Mouse (Mus musculus) limb, embryonic 12.5 days (tissue): Measurements from ENCODE around the gene Shmt1. TPM values are rescaled to one million over a fixed set of nuclear protein-coding genes. Genes with fewer than 3 reads are reported as not detected.

Source experiments
- ATAC-seq: fragments of 200-750 bp; cut with Nextera tagmentation; 2 replicates; pipeline ENCODE4 v1.8.0; 2017; ENCODE audit warnings: low read depth, moderate TSS enrichment; ENCODE audit not compliant: insufficient number of reproducible peaks, insufficient read depth, low FRiP score, low TSS enrichment
- H3K27ac ChIP-seq: fragments of 300-500 bp; sonication (generic); 2 replicates; pipeline ENCODE4 v1.5.1; 2016; ENCODE audit warnings: mild to moderate bottlenecking, moderate library complexity
- H3K27me3 ChIP-seq: fragments of 300-500 bp; sonication (generic); 2 replicates; pipeline ENCODE4 v1.6.1; 2016; ENCODE audit warnings: mild to moderate bottlenecking, moderate library complexity
- H3K36me3 ChIP-seq: fragments of 300-500 bp; sonication (generic); 2 replicates; pipeline ENCODE4 v1.6.1; 2016; ENCODE audit warnings: mild to moderate bottlenecking, moderate library complexity
- H3K4me1 ChIP-seq: fragments of 300-500 bp; sonication (generic); replicated peaks from 2 replicates; pipeline ENCODE4 v1.6.1; 2016
- H3K4me2 ChIP-seq: fragments of 300-500 bp; sonication (generic); 2 replicates; pipeline ENCODE4 v1.6.1; 2016; ENCODE audit warnings: mild to moderate bottlenecking, moderate library complexity
- H3K4me3 ChIP-seq: fragments of 300-500 bp; sonication (generic); replicated peaks from 2 replicates; pipeline ENCODE4 v1.5.1; 2016; ENCODE audit warnings: mild to moderate bottlenecking
- H3K9ac ChIP-seq: fragments of 300-500 bp; sonication (generic); replicated peaks from 2 replicates; pipeline ENCODE4 v1.6.1; 2016; ENCODE audit warnings: mild to moderate bottlenecking, moderate library complexity
- H3K9me3 ChIP-seq: fragments of 300-500 bp; sonication (generic); 2 replicates; pipeline ENCODE4 v1.6.1; 2016; ENCODE audit warnings: mild to moderate bottlenecking, moderate library complexity
- WGBS: fragments of 180-500 bp; shearing (Covaris S2); methylation state at CpG from one replicate; pipeline ENCODE4 v1.1.7; 2016; 5-methylcytosine and 5-hydroxymethylcytosine counted together
- polyA plus RNA-seq: library from polyadenylated mRNA; unstranded; fragments of >200 nt; fragmentation: Nextera tagmentation; extraction: Ambion mirVana; gene quantifications from 2 replicates; pipeline ENCODE4 v1.2.1, GENCODE M21; 2016

Gene Shmt1
- polyA plus RNA-seq, 1 experiment from 2014 or later = 66.3 TPM

DNA sequence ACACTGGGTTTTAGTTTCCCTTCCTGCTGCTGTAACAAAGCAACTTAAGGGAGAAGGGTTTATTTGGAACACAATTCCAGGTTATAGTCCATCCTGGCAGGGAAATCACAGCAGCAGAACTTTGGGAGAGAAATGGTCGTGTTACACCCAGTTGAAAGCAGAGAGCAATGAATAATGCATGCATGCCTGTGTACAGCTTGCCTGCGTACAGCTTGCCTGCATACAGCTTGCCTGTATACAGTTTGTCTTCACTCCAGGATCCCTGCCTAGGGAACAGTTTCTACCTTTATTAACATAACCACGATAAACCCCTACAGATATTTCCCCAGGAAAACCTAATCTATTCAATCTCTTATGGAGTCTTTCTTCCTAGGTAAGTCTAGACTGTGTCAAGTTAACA lies 40.7 kb downstream of the Shmt1 start:
- WGBS = 90% methylated on average over 3 of the region's 3 CpGs
- H3K9ac ChIP-seq = no peak overlapping the region
- no peak overlapping the region for H3K4me2 ChIP-seq
- no peaks in the 10 kb centered on the region for H3K9me3 ChIP-seq
- no peak overlapping the region for H3K4me3 ChIP-seq
- H3K4me1 ChIP-seq = peaks cover 11% of the 10 kb centered on the region
- H3K36me3 ChIP-seq = peaks cover 7% of the 10 kb centered on the region; the same call in 1 of the 2 replicates
- no peak overlapping the region for H3K27ac ChIP-seq
- no peaks in the 10 kb centered on the region for H3K27me3 ChIP-seq
- ATAC-seq = no peak

DNA sequence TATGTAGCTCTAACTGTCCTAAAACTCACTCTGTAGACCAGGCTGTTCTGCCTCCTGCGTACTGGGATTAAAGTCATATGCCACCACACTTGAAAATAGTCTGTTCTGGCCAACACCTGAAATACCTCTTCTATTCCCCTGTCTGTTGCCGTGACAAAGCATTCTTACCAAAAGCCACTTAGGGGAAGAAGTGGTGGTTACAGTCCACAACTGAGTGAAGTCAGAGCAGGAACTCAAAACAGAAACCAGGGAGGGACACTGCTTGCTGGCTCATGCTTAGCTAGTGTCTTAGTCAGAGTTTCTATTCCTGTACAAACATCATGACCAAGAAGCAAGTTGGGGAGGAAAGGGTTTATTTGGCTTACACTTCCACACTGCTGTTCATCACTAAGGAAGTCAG lies 42.2 kb downstream of the Shmt1 start:
- Histone ChIP-seq H3K4me1 (no peaks in the 10 kb centered on the region), H3K4me3 (no peak overlapping the region), H3K27ac (no peak overlapping the region), H3K4me2 (no peak overlapping the region), H3K9ac (no peak overlapping the region), H3K36me3 (peaks cover 19% of the 10 kb centered on the region; the same call in 1 of the 2 replicates), H3K27me3 (no peaks in the 10 kb centered on the region), H3K9me3 (no peaks in the 10 kb centered on the region)
- ATAC-seq = no peak
- WGBS = 90% methylated on average over 2 of the region's 2 CpGs

DNA sequence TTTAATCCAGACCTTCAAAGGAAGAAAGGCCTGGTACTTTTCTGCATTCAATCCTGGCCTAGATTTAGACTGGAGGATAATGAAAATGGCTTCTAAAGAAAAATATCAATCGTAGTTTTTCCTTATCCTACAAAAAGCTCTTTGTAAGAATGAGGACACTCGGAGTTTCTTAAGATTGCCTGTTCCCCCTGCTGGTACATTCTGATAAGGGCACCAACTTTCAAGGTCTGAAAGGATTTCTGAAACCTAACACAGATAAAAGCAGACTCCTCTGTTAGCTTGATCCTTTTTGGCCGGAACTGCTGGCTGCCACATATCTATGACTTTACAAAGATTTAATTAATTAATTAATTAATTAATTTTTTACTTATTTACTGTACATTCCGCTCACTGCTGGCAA lies 44.5 kb downstream of the Shmt1 start:
- H3K9ac ChIP-seq = no peak overlapping the region
- 91% methylated on average over 4 of the region's 4 CpGs for WGBS
- no peak overlapping the region for H3K27ac ChIP-seq
- ATAC-seq = no peak
- no peak overlapping the region for H3K4me2 ChIP-seq
- peaks cover 29% of the 10 kb centered on the region for H3K36me3 ChIP-seq
- H3K9me3 ChIP-seq = no peaks in the 10 kb centered on the region
- H3K4me3 ChIP-seq = no peak overlapping the region
- H3K4me1 ChIP-seq = no peaks in the 10 kb centered on the region
- H3K27me3 ChIP-seq = no peaks in the 10 kb centered on the region

DNA sequence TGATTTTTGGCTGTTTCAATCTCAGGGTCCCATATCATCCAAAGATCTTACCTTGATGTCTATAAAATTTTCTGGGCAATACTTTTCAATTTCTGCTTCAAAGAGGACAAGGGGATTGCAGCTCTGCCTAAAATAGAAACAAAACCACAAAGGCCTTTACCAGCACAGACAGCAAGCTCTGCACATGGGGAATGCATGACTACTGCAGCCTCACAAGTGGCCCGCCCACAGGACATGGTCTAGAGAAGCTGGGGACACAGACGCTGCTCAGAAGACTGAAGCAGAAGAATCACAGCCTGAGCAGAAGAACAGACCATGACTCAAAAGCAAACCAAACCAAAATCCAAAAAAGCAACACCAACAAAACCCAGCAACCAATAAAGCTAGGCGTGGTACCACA lies 49.8 kb downstream of the Shmt1 start:
- ATAC-seq = no peak
- Histone ChIP-seq H3K4me3 (no peak overlapping the region), H3K36me3 (peaks cover 76% of the 10 kb centered on the region), H3K4me1 (no peaks in the 10 kb centered on the region), H3K9ac (no peak overlapping the region), H3K9me3 (no peaks in the 10 kb centered on the region), H3K27me3 (no peaks in the 10 kb centered on the region), H3K4me2 (no peak overlapping the region), H3K27ac (no peak overlapping the region)
- 94% methylated on average over 3 of the region's 3 CpGs for WGBS

DNA sequence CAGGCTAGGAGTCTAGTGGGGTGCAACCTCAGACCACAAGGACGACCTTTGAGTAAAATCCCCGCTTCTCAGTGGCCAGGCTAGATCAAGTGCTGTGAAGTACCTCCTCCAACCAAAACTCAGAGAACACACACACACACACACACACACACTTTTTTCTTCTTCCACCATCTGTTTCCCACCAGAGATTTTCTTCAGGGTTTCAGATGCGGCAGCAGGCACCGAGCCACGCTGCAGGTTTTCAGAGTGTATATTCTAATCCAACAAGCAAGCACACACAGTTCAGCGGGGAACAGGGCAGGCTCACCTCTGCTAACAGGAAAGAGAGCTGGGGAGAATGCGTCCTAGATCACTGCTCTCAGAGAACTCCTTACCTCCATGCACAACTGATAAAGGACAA lies 55.9 kb downstream of the Shmt1 start:
- Histone ChIP-seq H3K9me3 (no peaks in the 10 kb centered on the region), H3K4me3 (no peak overlapping the region), H3K36me3 (peaks cover 93% of the 10 kb centered on the region), H3K4me1 (no peaks in the 10 kb centered on the region), H3K27me3 (no peaks in the 10 kb centered on the region), H3K4me2 (no peak overlapping the region), H3K9ac (no peak overlapping the region), H3K27ac (no peak overlapping the region)
- WGBS = 97% methylated on average over 7 of the region's 7 CpGs
- no peak for ATAC-seq

DNA sequence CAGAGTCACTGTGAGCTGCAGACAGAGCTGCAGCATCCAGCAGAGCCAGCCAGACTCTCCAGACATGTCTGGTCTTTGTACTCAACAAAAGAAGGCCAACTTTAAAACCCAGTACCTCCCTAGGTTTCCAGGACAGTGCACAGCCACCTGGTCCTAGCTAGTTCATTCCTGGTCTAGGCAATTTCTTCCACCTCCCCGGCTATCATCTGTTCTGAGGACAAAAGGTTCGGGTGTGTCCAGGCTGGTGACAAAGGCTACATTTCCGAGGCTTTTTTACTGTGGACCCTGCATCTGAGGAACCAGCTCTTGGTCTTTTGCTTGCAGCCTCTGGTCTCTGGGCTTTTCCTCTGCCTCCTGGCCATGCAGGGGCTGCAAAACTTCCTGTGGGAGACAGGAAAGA lies 71.2 kb downstream of the Shmt1 start:
- no peak for ATAC-seq
- Histone ChIP-seq H3K4me2 (no peak overlapping the region), H3K4me3 (no peak overlapping the region), H3K9me3 (no peaks in the 10 kb centered on the region), H3K9ac (no peak overlapping the region), H3K27ac (no peak overlapping the region), H3K27me3 (no peaks in the 10 kb centered on the region), H3K36me3 (peaks cover 72% of the 10 kb centered on the region), H3K4me1 (no peaks in the 10 kb centered on the region)
- WGBS = 82% methylated on average over 3 of the region's 3 CpGs

Other genes starting within 250 kb of the Shmt1 start
- 114 and 117 TPM in 2 replicates for gene Llgl1, start 112.0 kb downstream of the Shmt1 start, polyA plus RNA-seq
- 65.4 and 75.0 TPM in 2 replicates for gene Flii, start 84.5 kb downstream of the Shmt1 start, polyA plus RNA-seq
- 17.0 and 18.5 TPM in 2 replicates for gene Mief2, start 83.3 kb downstream of the Shmt1 start, polyA plus RNA-seq
- 24.6 and 25.9 TPM in 2 replicates for gene Top3a, start 34.4 kb downstream of the Shmt1 start, polyA plus RNA-seq
- gene Smcr8, start 34.2 kb downstream of the Shmt1 start, polyA plus RNA-seq = 6.3 and 7.8 TPM in 2 replicates
- gene Dhrs7b, start 18.9 kb upstream of the Shmt1 start, polyA plus RNA-seq = 29.4 and 30.5 TPM in 2 replicates
- 59.2 and 61.4 TPM in 2 replicates for gene Tmem11, start 67.6 kb upstream of the Shmt1 start, polyA plus RNA-seq
- 14.2 and 15.9 TPM in 2 replicates for gene Natd1, start 103.0 kb upstream of the Shmt1 start, polyA plus RNA-seq
- gene Map2k3, start 120.3 kb upstream of the Shmt1 start, polyA plus RNA-seq = 83.1 and 84.7 TPM in 2 replicates
- gene Kcnj12, start 210.8 kb upstream of the Shmt1 start, polyA plus RNA-seq = 0.20 and 0.31 TPM in 2 replicates